Mouse (Mus musculus) myocyte (in vitro differentiated cells): ENCODE results near the gene Ptx3. TPM values are rescaled to one million over a fixed set of nuclear protein-coding genes. Genes with fewer than 3 reads are reported as not detected.

Source experiments
- H3K27me3 ChIP-seq: one replicate; pipeline ENCODE4 v1.6.1; 2011; ENCODE audit not compliant: control insufficient read depth, insufficient read depth, insufficient read length
- H3K36me3 ChIP-seq: one replicate; pipeline ENCODE4 v1.6.1; 2011; ENCODE audit not compliant: control insufficient read depth, insufficient read depth
- H3K4me2 ChIP-seq: one replicate; pipeline ENCODE4 v1.6.1; 2011; ENCODE audit warnings: low read depth, control low read depth
- H3K4me3 ChIP-seq: one replicate; pipeline ENCODE4 v1.5.1; 2011; ENCODE audit warnings: mild to moderate bottlenecking, control low read depth, moderate library complexity
- H3K79me2 ChIP-seq: one replicate; pipeline ENCODE4 v1.6.1; 2011; ENCODE audit not compliant: control insufficient read depth, insufficient read depth
- H3ac ChIP-seq: one replicate; pipeline ENCODE4 v1.6.1; 2011; ENCODE audit not compliant: control insufficient read depth, insufficient read length
- CEBPB ChIP-seq: IDR thresholded peaks from 2 replicates; pipeline ENCODE4 v1.6.1; 2011; ENCODE audit warnings: mild to moderate bottlenecking, moderate library complexity; ENCODE audit not compliant: poor library complexity, insufficient read depth, severe bottlenecking
- E2F4 ChIP-seq: IDR thresholded peaks from one replicate; pipeline ENCODE4 v1.6.1; 2011; ENCODE audit warnings: mild to moderate bottlenecking, control low read depth, moderate library complexity; ENCODE audit not compliant: insufficient read depth
- MAX ChIP-seq: IDR thresholded peaks from one replicate; pipeline ENCODE4 v1.6.1; 2011; ENCODE audit warnings: low read depth, mild to moderate bottlenecking, control low read depth
- MYOD1 ChIP-seq, 3 experiments: IDR thresholded peaks; one replicate each; pipeline ENCODE4 v1.6.1; 2011; ENCODE audit warnings: control low read depth in 2 of 3, low read depth in 2 of 3, mild to moderate bottlenecking in 2 of 3, moderate library complexity in 1 of 3; ENCODE audit not compliant: insufficient read length in 2 of 3, control insufficient read depth in 1 of 3
- MYOG ChIP-seq, 3 experiments: IDR thresholded peaks; one replicate each; pipeline ENCODE4 v1.6.1; 2011; ENCODE audit warnings: control low read depth in 2 of 3, low read depth in 2 of 3, mild to moderate bottlenecking in 2 of 3; ENCODE audit not compliant: insufficient read length in 2 of 3, control insufficient read depth in 1 of 3, insufficient read depth in 1 of 3
- POLR2A ChIP-seq: IDR thresholded peaks from one replicate; pipeline ENCODE4 v1.6.1; 2011; ENCODE audit warnings: low read depth, mild to moderate bottlenecking, control low read depth, moderate library complexity; ENCODE audit not compliant: insufficient read length
- POLR2AphosphoS2 ChIP-seq: IDR thresholded peaks from one replicate; pipeline ENCODE4 v1.6.1; 2011; ENCODE audit warnings: low read depth, control low read depth; ENCODE audit not compliant: insufficient read length
- REST ChIP-seq: IDR thresholded peaks from one replicate; pipeline ENCODE4 v1.6.1; 2011; ENCODE audit warnings: mild to moderate bottlenecking, control low read depth, moderate library complexity; ENCODE audit not compliant: insufficient read depth, insufficient read length
- SRF ChIP-seq: IDR thresholded peaks from one replicate; pipeline ENCODE4 v1.6.1; 2011; ENCODE audit warnings: low read depth; ENCODE audit not compliant: control insufficient read depth, insufficient read length
- TCF12 ChIP-seq: IDR thresholded peaks from one replicate; pipeline ENCODE4 v1.6.1; 2011; ENCODE audit warnings: mild to moderate bottlenecking, control low read depth; ENCODE audit not compliant: poor library complexity, insufficient read depth, severe bottlenecking
- TCF3 ChIP-seq: IDR thresholded peaks from one replicate; pipeline ENCODE4 v1.6.1; 2011; ENCODE audit warnings: low read depth, control low read depth; ENCODE audit not compliant: insufficient read length
- USF1 ChIP-seq: IDR thresholded peaks from one replicate; pipeline ENCODE4 v1.6.1; 2011; ENCODE audit warnings: low read depth, mild to moderate bottlenecking, control low read depth, moderate library complexity
- polyA plus RNA-seq: library from polyadenylated mRNA; unstranded; fragments of >200 nt; fragmentation: generic; extraction: Trizol; gene quantifications from one replicate; pipeline ENCODE4 v1.2.1, GENCODE M21; 2012; ENCODE audit warnings: missing spikeins

Ptx3 gene
- polyA plus RNA-seq = 0.88 TPM

GRCm38 (mm10) chr3:66219655-66220191 is at the start of gene Ptx3:
Ptx3 (plus strand) TSS chr3:66219910.
- H3K4me3 ChIP-seq = peak within 1 kb of the TSS; percentile 13
- no peaks in the 10 kb centered on the region for H3K27me3 ChIP-seq
- no peaks in the 10 kb centered on the region for H3K36me3 ChIP-seq
- TF ChIP-seq POLR2A (no peak), TCF12 (no peak), REST (no peak), MAX (no peak), E2F4 (no peak), SRF (no peak), USF1 (no peak), TCF3 (no peak), MYOD1 (IDR thresholded peaks at IDR 0.05; ENCODE audit: control insufficient read depth in 1 of 3, insufficient read length in 2 of 3, low read depth in 2 of 3) (no peak), CEBPB (no peak), POLR2AphosphoS2 (no peak), MYOG (IDR thresholded peaks at IDR 0.05; ENCODE audit: control insufficient read depth in 1 of 3, insufficient read depth in 1 of 3, insufficient read length in 2 of 3, low read depth in 2 of 3) (no peak)
- H3K4me2 ChIP-seq = peak within 1 kb of the TSS; percentile 61
- peak within 1 kb of the TSS; percentile 38 for H3ac ChIP-seq
- H3K79me2 ChIP-seq = no peaks in the 10 kb centered on the region

- H3K4me2 ChIP-seq = no peak overlapping the region
- H3K27me3 ChIP-seq = no peaks in the 10 kb centered on the region
- no peak overlapping the region for H3ac ChIP-seq
- H3K79me2 ChIP-seq = no peaks in the 10 kb centered on the region
- no peaks in the 10 kb centered on the region for H3K36me3 ChIP-seq
- H3K4me3 ChIP-seq = no peak overlapping the region
- TF ChIP-seq USF1 (no peak), SRF (no peak), POLR2AphosphoS2 (no peak)
Observed at GRCm38 (mm10) chr3:66172907-66173306, 46.8 kb upstream of the Ptx3 start.

GRCm38 (mm10) chr3:66179647-66180046 is 40.1 kb upstream of the Ptx3 start:
- no peak for TF ChIP-seq REST
- no peak for TF ChIP-seq MYOD1 (IDR thresholded peaks at IDR 0.05; ENCODE audit: control insufficient read depth in 1 of 3, insufficient read length in 2 of 3, low read depth in 2 of 3)
- TF ChIP-seq POLR2A = no peak
- TF ChIP-seq USF1 = no peak
- no peak for TF ChIP-seq MAX
- TF ChIP-seq TCF3 = no peak
- no peak for TF ChIP-seq SRF
- TF ChIP-seq POLR2AphosphoS2 = no peak
- TF ChIP-seq TCF12 = no peak
- TF ChIP-seq MYOG (IDR thresholded peaks at IDR 0.05; ENCODE audit: control insufficient read depth in 1 of 3, insufficient read depth in 1 of 3, insufficient read length in 2 of 3, low read depth in 2 of 3) = no peak
- no peak for TF ChIP-seq E2F4
- TF ChIP-seq CEBPB = no peak

GRCm38 (mm10) chr3:66193910-66194562 is 25.7 kb upstream of the Ptx3 start:
- Histone ChIP-seq H3K36me3 (no peaks in the 10 kb centered on the region), H3K27me3 (no peaks in the 10 kb centered on the region), H3K4me2 (no peak overlapping the region), H3K4me3 (no peak overlapping the region), H3ac (no peak overlapping the region), H3K79me2 (no peaks in the 10 kb centered on the region)
- no peak for TF ChIP-seq MYOG (IDR thresholded peaks at IDR 0.05; ENCODE audit: control insufficient read depth in 1 of 3, insufficient read depth in 1 of 3, insufficient read length in 2 of 3, low read depth in 2 of 3)
- TF ChIP-seq USF1 = no peak
- no peak for TF ChIP-seq TCF3
- no peak for TF ChIP-seq MYOD1 (IDR thresholded peaks at IDR 0.05; ENCODE audit: control insufficient read depth in 1 of 3, insufficient read length in 2 of 3, low read depth in 2 of 3)
- no peak for TF ChIP-seq MAX
- no peak for TF ChIP-seq CEBPB
- TF ChIP-seq REST = no peak
- no peak for TF ChIP-seq TCF12
- no peak for TF ChIP-seq SRF
- TF ChIP-seq POLR2A = no peak
- no peak for TF ChIP-seq E2F4

More at GRCm38 (mm10) chr3:66179647-66180046, 40.1 kb upstream of the Ptx3 start:
- Histone ChIP-seq H3K4me2 (no peak overlapping the region), H3K27me3 (no peaks in the 10 kb centered on the region), H3K36me3 (no peaks in the 10 kb centered on the region), H3K4me3 (no peak overlapping the region), H3ac (no peak overlapping the region), H3K79me2 (no peaks in the 10 kb centered on the region)

GRCm38 (mm10) chr3:66208836-66209573 is 10.7 kb upstream of the Ptx3 start:
- Histone ChIP-seq H3K36me3 (no peaks in the 10 kb centered on the region), H3K4me2 (peak overlapping the region; percentile 58), H3ac (no peak overlapping the region), H3K27me3 (no peaks in the 10 kb centered on the region), H3K79me2 (no peaks in the 10 kb centered on the region), H3K4me3 (no peak overlapping the region)
- TF ChIP-seq POLR2AphosphoS2 = no peak
- TF ChIP-seq CEBPB = no peak
- TF ChIP-seq POLR2A = no peak
- TF ChIP-seq SRF = no peak
- no peak for TF ChIP-seq MYOG (IDR thresholded peaks at IDR 0.05; ENCODE audit: control insufficient read depth in 1 of 3, insufficient read depth in 1 of 3, insufficient read length in 2 of 3, low read depth in 2 of 3)
- TF ChIP-seq TCF3 = no peak
- TF ChIP-seq USF1 = no peak
- no peak for TF ChIP-seq MAX
- no peak for TF ChIP-seq TCF12
- no peak for TF ChIP-seq MYOD1 (IDR thresholded peaks at IDR 0.05; ENCODE audit: control insufficient read depth in 1 of 3, insufficient read length in 2 of 3, low read depth in 2 of 3)
- TF ChIP-seq E2F4 = no peak
- TF ChIP-seq REST = no peak
